Mouse (Mus musculus) thymus, adult 2 months (tissue): ENCODE measurements around the gene Wdr18.

Source experiments
- CTCF ChIP-seq: fragments of 200-500 bp; IDR thresholded peaks from 2 replicates; pipeline ENCODE4 v1.5.1; 2012; ENCODE audit warnings: mild to moderate bottlenecking, control low read depth, low read length, moderate library complexity, borderline replicate concordance; ENCODE audit not compliant: control insufficient read depth, poor library complexity, insufficient read depth; ENCODE audit errors: extremely low read depth
- POLR2A ChIP-seq: fragments of 200-500 bp; IDR thresholded peaks from 2 replicates; pipeline ENCODE4 v1.6.1; 2012; ENCODE audit warnings: mild to moderate bottlenecking, low read length, control low read depth, moderate library complexity; ENCODE audit not compliant: control insufficient read depth, poor library complexity, insufficient read depth; ENCODE audit errors: extremely low read depth

DNA sequence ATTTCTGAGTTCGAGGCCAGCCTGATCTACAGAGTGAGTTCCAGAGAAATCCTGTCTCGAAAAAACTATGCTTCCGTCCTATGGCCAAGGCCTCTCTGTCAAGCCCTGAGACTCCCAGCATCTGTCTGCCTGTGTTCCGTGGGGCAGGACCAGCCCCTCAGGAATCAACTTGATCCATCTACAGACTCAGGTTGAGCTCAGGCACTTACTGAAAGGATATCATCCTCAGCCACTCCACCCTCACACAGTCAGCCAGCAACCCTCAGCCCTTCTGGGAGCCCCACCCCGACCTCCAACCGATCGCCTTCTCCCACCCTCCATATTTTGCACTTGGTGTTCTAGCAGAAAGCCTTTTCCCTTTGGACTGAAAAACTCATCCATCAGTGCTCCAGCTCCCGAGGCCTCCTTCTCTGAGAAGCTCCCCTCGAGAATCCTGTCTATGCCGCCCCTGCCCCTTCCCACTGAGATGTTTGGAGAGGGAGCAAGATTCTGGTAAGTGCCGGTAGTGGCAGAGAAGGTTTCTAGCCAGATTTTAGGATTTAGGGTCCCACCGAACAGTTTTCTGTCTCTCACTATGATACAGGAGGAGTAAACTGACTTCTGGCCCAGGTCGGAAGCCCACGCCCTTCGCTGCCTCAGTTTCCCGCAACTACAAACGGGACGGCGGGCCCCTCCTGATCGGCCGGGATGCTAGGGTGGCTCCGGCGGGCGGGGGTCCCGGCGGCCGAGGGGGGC lies 28.0 kb downstream of the Wdr18 start:
- TF ChIP-seq POLR2A (no peak), CTCF (no peak)
